Mouse (Mus musculus) brain, adult 2 months (tissue): ENCODE results near the gene Selenov.
"Not testable (repeated sequence)": the region's sequence is repeated elsewhere in the genome, so short reads cannot be mapped to it uniquely, and the experiment has no call there.

ENCODE experiments used
- DNase-seq: peaks from one replicate; pipeline ENCODE4 v3.0.0; 2011; ENCODE audit warnings: low read depth, low spot score

Selenov gene

DNA sequence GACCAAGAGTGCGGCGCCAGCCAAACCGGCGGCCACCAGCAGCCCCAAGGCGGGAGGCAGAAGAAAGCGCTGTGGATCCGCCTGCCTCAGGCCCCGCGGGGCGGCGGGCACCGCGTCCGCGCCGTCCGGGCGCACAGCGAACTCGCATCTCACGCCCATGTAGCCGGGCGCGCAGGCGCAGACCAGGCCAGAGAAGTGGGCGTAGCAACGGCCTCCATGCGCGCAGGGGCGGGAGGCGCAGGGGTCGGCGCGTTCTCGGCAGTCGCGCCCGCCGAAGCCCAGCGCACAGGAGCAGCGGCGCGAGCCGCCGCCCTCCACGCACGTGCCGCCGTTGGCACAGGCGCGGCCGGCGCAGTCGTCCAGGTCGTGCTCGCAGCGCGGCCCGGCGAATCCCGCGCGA, 3.5 kb upstream of the Selenov start:
- DNase-seq, result peak; percentile 79

DNA sequence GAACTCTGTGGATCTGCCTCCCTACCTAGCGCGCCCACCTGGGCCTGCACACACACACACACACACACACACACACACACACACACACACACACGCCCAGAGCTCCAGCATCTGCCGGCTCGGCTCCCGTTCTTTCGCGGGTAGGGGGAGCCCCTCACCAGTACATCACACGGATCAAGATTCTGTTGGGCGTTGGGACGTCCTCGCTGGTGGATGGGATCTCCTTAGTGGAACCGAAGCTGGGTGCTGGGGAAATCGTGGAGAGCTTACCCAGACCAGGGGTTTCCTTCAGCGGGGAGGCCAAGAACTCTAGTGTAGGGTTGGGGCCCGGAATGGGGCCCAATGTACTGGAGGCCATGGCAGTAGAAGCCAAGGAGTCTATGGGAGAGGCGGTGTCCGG, 821 bp downstream of the Selenov start:
- DNase-seq, result peak; percentile 11

DNA sequence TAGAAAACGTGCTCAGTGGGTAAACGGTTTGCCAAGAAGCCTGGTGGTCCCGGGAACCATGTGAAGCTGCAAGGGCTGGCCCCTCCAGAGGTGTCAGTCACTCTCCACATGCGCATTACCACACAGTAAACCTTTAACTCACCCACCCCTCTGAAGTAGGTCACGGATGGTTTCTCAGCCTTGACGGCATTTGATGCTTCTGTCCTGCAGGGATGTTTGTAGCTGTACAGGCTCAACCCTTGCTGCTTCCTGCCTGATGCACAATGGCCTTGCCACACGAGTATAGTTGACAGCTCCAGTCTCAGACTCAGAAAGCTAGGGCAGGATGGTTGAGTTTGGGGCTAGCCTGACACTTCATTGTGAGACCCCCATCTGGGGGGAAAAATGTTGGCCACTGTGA, 10.4 kb downstream of the Selenov start:
- DNase-seq, result no peak

DNA sequence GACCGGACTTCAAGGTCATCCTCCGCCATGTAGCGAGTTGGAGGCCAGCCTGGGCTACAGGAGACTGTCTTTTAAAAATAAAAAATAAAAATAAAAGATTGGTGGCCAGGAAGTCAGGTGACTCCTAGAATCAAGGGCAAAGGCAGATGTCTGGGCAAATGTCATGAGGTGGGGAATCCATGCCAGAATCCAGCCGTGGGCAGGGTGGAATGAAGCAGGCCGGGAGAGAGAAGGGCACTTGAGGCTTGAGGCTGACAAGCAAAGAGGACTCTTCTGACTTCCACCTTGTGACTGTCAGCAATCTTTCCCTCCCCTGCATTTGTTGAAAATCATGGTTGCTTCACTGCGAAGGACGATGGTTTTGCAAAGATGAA, 12.7 kb downstream of the Selenov start:
- DNase-seq, result no peak

DNA sequence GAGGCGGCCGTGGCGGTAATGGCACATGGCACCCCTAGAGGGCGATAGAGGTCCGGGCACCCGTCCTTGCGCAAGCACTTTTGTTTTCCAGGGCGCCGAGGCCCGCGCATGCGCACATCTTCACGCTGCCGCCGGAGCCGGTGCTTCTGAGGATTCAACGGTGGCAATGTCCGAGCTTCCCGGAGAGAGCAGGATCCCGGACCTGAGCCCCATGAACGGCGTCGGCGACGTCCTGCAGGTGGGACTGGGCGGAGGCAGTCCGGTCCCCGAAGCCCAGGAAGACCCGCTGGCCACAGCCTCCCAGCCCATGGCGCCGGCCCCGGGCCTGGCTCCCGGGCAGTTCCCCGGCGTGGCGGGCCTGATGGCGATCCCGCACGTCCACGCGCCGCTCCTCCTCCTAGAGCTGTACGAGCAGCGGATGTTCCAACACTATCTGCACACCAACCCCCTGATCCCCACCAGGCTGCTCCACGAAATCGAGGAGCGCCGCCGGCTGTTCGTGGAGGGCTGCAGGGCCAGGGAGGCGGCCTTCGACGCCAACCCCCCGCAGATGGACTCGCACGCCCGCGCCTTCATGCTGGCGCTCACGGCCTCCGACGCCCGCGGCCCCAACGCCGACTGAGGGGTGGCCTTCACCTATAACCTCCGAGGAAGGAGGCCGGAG, 13.2 kb downstream of the Selenov start, which contains the start of gene Eid2b:
TSS of gene Eid2b (plus strand) at position 125 of the 664 bp plus-strand sequence.
- peak; percentile 97 for DNase-seq

DNA sequence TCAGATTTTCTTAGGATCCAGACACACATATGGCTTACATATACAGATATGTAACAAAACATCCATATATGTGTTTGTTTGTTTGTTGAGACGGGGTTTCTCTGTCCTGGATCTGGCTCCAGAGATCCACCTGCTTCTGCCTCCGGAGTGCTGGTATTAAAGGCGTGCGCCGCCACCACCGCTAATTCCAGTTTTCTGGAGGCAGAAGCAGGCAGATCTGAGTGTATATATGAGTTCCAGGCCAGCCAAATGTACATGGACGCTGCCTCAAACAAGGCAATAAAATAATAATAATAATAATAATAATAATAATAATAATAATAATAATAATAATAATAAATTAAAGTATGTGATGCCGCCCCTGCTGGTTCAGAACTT, 13.8 kb downstream of the Selenov start:
- no peak for DNase-seq

DNA sequence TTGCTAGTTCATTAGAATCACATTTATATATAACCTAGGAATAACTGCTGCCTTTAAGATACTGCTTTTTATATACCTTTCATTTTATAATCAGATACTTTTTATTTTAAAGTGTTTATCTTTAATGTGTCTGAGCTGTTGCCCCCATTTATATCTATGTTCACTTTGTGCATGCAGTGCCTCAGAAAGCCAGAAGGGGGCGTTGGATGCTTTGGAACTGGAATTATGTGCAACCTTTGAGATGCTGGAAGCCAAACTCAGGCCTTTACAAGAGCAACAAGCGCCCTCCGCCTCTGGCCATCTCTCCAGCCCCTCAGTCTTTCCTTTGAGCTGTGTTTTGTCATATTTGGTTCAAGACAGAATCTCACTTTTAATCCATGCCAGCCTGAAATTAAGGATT, 19.2 kb downstream of the Selenov start:
- no peak for DNase-seq

DNA sequence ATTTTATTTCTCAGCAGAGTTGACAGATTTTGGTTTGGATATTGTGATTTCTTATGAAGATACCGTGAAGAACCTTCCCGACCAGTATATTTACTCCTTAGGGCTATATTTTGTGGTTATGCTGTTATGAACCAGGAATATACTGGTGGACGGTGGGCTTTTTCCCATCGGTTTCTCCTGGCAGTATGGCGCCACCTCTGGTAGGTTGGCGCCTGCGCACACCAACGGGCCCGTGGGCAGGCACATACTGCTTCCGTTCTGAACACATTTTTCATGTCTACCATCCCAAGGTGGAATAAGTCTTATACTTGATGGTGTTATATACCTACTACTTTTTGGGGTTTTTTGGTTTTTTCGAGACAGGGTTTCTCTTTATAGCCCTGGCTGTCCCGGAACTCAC, 21.6 kb downstream of the Selenov start:
- DNase-seq, result no peak

DNA sequence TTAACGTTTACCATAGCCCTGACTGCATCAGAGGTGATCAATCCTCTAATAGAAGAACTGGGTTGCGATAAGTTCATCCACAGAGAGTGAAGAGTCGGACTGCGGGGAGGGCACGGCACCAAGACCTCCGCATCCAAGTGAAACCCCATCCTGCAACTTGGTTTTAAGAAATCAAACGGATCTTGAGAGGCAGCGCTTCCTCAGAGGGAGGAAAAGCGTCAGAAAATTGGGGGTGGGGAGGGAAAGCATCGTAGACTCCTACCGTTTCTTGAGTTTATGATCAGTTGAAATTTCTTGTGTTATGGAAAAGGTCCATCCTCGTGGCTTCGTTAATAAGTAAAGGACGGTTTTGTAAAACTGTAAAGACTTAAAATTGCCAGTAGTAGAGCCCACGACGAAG, 22.4 kb downstream of the Selenov start:
- peak; percentile 21 for DNase-seq

DNA sequence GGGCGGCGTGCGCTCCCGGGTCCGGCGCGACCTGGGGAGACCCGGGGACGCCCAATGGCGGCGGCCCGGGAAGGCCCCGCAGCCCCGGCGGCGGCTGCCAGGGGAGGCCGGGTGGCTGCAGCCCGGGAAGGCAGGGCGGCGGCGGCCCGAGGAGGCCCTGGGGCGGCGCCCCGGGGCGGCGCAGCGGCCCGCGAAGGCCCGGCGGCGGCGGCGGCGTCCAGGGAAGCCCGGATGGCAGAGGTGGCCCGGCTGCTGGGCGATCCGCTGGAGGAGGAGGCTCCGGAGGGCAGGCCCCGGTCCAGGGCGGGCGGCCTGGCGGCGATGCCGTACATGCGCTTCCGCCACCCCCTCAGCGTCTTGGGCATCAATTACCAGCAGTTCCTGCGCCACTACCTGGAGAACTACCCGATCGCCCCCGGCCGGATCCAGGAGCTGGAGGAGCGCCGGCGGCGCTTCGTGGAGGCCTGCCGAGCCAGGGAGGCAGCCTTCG, 22.9 kb downstream of the Selenov start:
- peak; percentile 78 for DNase-seq

DNA sequence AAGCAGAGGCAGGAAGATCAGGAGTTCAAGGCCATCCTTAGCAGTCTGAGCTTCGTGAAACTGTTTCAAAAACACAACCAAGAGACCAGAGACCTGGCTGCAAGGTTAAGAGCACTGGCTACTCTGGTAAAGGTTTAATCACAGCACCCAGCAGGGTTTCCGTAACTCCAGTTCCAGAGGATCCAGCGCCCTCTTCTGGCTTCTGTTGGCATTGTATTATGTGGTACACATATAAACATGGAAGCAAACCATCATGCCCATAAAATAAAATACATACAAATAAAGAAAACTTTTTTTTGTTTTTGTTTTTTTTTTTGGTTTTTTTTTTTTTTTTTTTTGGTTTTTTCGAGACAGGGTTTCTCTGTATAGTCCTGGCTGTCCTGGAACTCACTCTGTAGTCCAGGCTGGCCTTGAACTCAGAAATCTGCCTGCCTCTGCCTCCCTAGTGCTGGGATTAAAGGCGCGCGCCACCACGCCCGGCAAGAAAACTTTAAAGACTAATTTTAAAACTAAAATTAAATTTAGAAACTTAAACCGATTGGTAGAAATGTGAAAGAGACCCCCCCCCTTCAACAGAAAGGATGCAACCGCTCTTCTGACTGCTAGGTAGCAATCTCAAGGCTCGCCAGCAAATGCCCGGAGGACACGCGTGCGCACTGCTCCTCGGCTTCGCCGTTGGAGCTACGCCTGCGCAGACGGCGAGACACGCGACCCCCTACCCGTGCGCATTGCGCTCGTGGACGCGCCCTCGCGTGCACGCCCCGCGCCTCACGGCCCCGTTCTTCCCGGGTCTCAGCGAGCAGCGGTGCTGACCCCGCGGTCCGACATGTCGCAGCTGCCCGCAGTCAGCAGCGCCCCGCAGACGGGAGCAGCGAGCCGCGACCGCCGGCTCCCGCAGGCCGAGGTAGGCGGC, 23.6 kb downstream of the Selenov start, which contains the start of gene Eid2:
TSS of gene Eid2 (plus strand) at position 753 of the 913 bp plus-strand sequence.
- peak; percentile 97 for DNase-seq

DNA sequence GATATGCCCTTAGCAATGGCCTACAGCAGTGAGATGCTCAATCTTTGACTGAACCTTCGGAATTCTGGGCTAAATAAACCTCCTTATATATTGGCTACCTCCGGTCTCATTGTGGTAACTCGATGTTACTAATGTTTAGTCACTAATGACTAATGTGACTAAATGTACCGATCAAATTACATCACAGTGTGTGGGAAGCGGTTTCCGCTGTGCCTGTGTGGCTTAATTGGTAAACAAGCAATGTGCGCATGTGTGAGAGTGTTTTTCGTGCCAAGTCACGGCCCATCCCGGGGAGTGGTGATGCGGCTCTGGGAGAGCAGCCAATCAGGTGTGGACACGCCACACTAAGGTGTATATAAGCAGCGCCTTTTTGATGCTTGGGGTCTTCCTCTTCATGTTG, 25.6 kb downstream of the Selenov start:
- peak; percentile 18 for DNase-seq

DNA sequence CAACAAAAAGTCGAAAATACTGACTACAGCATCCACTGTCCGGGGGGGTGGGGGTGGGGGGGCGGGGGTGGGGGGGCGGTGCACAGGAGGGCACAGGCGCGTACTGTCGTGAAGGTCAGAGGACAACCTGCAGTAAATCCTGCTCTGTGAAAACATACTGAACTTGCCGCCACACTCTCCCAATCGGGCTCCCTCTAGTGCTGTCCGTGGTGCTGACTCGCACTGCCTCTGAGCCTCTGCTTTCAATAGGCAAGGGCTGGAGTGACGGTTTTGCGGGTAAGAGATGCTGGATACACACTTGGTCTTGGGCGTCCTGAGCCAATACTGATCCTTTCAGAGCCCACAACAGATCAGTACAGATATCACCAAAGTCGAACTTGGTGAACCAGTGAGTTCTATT, 27.2 kb downstream of the Selenov start:
- DNase-seq, result peak; percentile 42

DNA sequence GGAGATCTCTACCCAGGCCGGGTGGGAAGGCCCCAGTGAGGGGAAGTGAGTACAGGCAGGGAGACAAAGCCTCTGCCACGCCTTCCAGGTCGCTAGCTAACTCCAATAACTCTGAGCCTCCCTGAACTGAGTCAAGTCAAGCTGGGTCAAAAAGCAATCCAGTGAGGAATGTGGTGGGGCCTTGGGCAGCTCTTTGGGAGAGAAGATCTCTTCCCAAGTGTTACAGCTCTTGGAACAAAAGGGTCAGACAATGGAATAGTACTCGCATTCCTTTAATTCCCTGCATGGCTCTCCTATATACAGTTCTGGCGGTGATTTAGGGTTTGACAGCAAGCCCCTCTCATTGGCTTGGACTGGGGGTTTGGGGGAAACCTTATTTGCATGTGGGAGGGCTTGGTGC, 28.1 kb downstream of the Selenov start:
- no peak for DNase-seq

DNA sequence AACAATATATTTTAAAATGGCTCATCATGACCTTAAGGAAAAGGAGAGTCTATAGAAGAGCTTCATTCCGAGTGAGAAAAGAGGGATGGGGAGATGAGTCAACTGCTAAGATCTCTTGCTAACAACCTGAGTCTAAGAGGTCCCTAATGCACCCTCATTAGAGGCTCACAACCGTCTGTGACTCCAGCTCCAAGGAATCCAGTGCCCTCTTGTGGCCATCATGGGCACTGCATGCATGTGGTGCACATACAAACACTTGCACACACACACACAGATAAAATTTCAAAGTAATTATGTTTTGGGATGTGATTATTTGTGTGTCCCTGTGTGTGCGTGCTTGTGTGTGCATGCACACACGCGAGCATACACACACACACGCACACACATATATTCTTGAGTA, 35.5 kb downstream of the Selenov start:
- DNase-seq, result no peak

DNA sequence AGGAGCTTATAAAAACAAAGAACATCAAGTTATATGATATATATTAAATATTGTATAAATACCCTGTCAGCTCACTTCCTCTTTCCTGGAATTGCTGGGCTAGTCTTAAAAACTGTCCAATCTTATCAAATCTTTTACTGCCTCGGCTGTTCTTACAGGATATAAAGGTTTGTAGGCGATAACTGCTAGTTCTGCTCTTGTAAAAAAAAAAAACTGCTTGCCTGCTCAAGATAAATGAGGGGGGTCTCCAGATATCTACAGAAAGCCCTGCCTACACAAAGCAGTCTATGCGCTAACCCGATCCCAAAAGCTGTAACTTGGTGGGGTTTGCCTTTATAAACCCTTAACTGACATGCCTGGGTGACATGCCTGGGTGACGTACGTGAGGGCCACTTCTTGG, 36.4 kb downstream of the Selenov start:
- no peak for DNase-seq

DNA sequence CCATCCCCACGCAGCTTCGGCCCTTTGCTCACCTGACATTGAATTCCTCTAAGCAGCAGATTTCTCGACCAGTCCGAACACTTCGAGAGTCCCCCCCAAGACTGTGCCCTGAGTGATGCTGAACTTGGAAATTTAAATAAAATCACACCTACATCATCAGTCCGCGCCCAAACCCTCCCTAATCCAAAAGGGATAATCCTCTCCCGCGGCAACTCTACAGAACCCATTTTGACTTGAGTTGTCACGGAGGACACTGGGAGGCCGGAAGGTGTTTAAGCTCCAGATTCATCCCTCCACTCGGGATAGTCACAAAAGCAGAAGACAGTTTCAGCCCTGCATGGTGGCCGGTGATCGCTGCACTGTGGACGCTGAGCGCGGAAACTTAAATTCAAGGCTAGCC, 39.0 kb downstream of the Selenov start:
- no peak for DNase-seq

DNA sequence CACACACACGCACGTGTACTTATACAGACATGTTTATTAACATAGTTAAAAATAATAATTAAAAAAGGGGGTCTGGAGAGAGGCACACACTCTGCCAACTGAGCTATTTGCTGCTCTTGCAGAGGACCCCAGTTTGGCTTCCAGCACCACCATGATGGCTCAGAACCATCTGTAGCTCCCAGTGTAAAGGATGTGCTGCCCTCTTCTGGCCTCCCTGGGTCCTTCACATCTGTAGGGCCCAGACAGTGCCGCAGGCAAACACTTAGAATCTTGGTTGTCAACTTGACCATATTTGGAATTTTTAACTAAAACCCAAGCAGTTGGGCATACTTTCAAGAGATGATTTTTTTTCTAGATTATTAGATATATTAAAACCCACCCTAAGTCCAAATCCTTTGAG, 42.0 kb downstream of the Selenov start:
- DNase-seq, result no peak

DNA sequence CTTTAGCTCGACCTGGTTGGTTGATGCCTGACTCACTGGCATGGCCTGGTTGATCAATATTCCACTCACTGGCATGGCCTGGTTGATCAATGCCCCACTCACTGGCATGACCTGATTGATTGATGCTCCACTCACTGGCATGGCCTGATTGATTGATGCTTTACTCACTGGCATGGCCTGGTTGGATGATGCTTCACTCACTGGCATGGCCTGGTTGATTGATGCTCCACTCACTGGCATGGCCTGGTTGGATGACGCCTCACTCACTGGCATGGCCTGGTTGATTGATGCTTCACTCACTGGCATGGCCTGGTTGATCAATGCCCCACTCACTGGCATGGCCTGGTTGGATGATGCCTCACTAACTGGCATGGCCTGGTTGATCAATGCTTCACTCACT, 47.0 kb downstream of the Selenov start:
- DNase-seq, result not testable (repeated sequence)
